Mouse (Mus musculus) erythroblast, embryonic 14.5 days (primary cell): ENCODE results near the gene Bloc1s1. TPM values are rescaled to one million over a fixed set of nuclear protein-coding genes. Genes with fewer than 3 reads are reported as not detected.
A peak's percentile ranks its signal among the peaks of the same experiment; 100 is the strongest.

ENCODE experiments used
- H3K27me3 ChIP-seq: 2 replicates; pipeline ENCODE4 v1.6.1; 2012; ENCODE audit warnings: inconsistent platforms; ENCODE audit not compliant: control insufficient read depth
- H3K36me3 ChIP-seq: 2 replicates; pipeline ENCODE4 v1.6.1; 2012; ENCODE audit warnings: mild to moderate bottlenecking, inconsistent platforms; ENCODE audit not compliant: control insufficient read depth
- H3K4me1 ChIP-seq: 2 replicates; pipeline ENCODE4 v1.6.1; 2012; ENCODE audit warnings: inconsistent platforms; ENCODE audit not compliant: control insufficient read depth
- H3K4me3 ChIP-seq: replicated peaks from 2 replicates; pipeline ENCODE3; 2012; ENCODE audit warnings: moderate library complexity, mild to moderate bottlenecking, inconsistent platforms
- H3K9me3 ChIP-seq: 2 replicates; pipeline ENCODE4 v1.6.1; 2012; ENCODE audit warnings: low read length, inconsistent platforms, mixed read lengths; ENCODE audit not compliant: control insufficient read depth
- GATA1 ChIP-seq: IDR thresholded peaks from 2 replicates; pipeline ENCODE4 v1.6.1; 2012; ENCODE audit warnings: low read length, inconsistent platforms, mixed read lengths
- TAL1 ChIP-seq: IDR thresholded peaks from 3 replicates; pipeline ENCODE4 v1.6.1; 2012; ENCODE audit warnings: low read length, inconsistent platforms, mixed read lengths
- polyA plus RNA-seq: library from polyadenylated mRNA; stranded (reverse); fragments of >175 nt; gene quantifications from 2 replicates; pipeline ENCODE4 v1.2.3, GENCODE M21; 2012

Bloc1s1 gene
- polyA plus RNA-seq, 1 experiment, result 25.2 TPM

- TF ChIP-seq GATA1, result no peak
- TF ChIP-seq TAL1, result no peak
- Histone ChIP-seq H3K36me3 (no peaks in the 10 kb centered on the region), H3K4me1 (peaks cover 2% of the 10 kb centered on the region), H3K27me3 (peaks cover 22% of the 10 kb centered on the region), H3K9me3 (no peaks in the 10 kb centered on the region), H3K4me3 (no peak within 1 kb of the TSS)
Measured at GRCm38 (mm10) chr10:128900698-128901097, 23.1 kb downstream of the Bloc1s1 start, which contains the start of gene Cd63. Gene Cd63, plus strand, starts transcription at chr10:128900989.

GRCm38 (mm10) chr10:128899759-128900490 is 23.9 kb downstream of the Bloc1s1 start:
- TF ChIP-seq GATA1, result no peak
- no peak for TF ChIP-seq TAL1

GRCm38 (mm10) chr10:128897501-128897900 is 26.3 kb downstream of the Bloc1s1 start:
- Histone ChIP-seq H3K27me3 (peaks cover 54% of the 10 kb centered on the region), H3K4me1 (peaks cover 2% of the 10 kb centered on the region), H3K4me3 (no peak overlapping the region), H3K9me3 (no peaks in the 10 kb centered on the region), H3K36me3 (no peaks in the 10 kb centered on the region)
- TF ChIP-seq GATA1 (no peak), TAL1 (no peak)

More at GRCm38 (mm10) chr10:128899759-128900490, 23.9 kb downstream of the Bloc1s1 start:
- no peaks in the 10 kb centered on the region for H3K9me3 ChIP-seq
- no peak overlapping the region for H3K4me3 ChIP-seq
- H3K36me3 ChIP-seq, result no peaks in the 10 kb centered on the region
- peaks cover 2% of the 10 kb centered on the region for H3K4me1 ChIP-seq
- peaks cover 30% of the 10 kb centered on the region for H3K27me3 ChIP-seq

GRCm38 (mm10) chr10:128896807-128897206 is 27.0 kb downstream of the Bloc1s1 start:
- TF ChIP-seq GATA1 (no peak), TAL1 (no peak)
- H3K36me3 ChIP-seq, result no peaks in the 10 kb centered on the region
- no peak overlapping the region for H3K4me3 ChIP-seq
- peaks cover 2% of the 10 kb centered on the region; the same call in 1 of the 2 replicates for H3K9me3 ChIP-seq
- peaks cover 61% of the 10 kb centered on the region for H3K27me3 ChIP-seq
- H3K4me1 ChIP-seq, result peaks cover 2% of the 10 kb centered on the region

- TF ChIP-seq GATA1, result no peak
- peaks cover 68% of the 10 kb centered on the region for H3K27me3 ChIP-seq
- H3K36me3 ChIP-seq, result no peaks in the 10 kb centered on the region
- H3K4me3 ChIP-seq, result no peak overlapping the region
- H3K4me1 ChIP-seq, result peaks cover 2% of the 10 kb centered on the region
- H3K9me3 ChIP-seq, result peaks cover 3% of the 10 kb centered on the region; the same call in 1 of the 2 replicates
Measured at GRCm38 (mm10) chr10:128895952-128896693, 27.7 kb downstream of the Bloc1s1 start.

GRCm38 (mm10) chr10:128895437-128895836 is 28.4 kb downstream of the Bloc1s1 start:
- TF ChIP-seq GATA1, result no peak
- TF ChIP-seq TAL1, result no peak
- Histone ChIP-seq H3K9me3 (peaks cover 7% of the 10 kb centered on the region; the same call in 1 of the 2 replicates), H3K27me3 (peaks cover 75% of the 10 kb centered on the region), H3K36me3 (no peaks in the 10 kb centered on the region), H3K4me3 (no peak overlapping the region), H3K4me1 (peaks cover 6% of the 10 kb centered on the region)

- no peak overlapping the region for H3K4me3 ChIP-seq
- H3K4me1 ChIP-seq, result peaks cover 6% of the 10 kb centered on the region
- H3K36me3 ChIP-seq, result no peaks in the 10 kb centered on the region
- TF ChIP-seq GATA1, result no peak
- TF ChIP-seq TAL1, result no peak
- peaks cover 7% of the 10 kb centered on the region; the same call in 1 of the 2 replicates for H3K9me3 ChIP-seq
- H3K27me3 ChIP-seq, result peaks cover 99% of the 10 kb centered on the region
Measured at GRCm38 (mm10) chr10:128892246-128892645, 31.6 kb downstream of the Bloc1s1 start.

- Histone ChIP-seq H3K36me3 (no peaks in the 10 kb centered on the region), H3K4me1 (peaks cover 6% of the 10 kb centered on the region), H3K27me3 (peaks cover 99% of the 10 kb centered on the region), H3K4me3 (peak within 1 kb of the TSS; percentile 55), H3K9me3 (peaks cover 7% of the 10 kb centered on the region; the same call in 1 of the 2 replicates)
- TF ChIP-seq GATA1 (no peak), TAL1 (no peak)
Measured at GRCm38 (mm10) chr10:128891296-128892094, 32.3 kb downstream of the Bloc1s1 start, which contains the start of gene Gdf11. Gene Gdf11, minus strand, starts transcription at chr10:128891718.
